Mouse (Mus musculus): ENCODE measurements at regions not wholly inside any gene's neighbourhood (a gene's known extent, or its start where the extent isn't known, plus 50 kb on each side); places are given as distances from the start of the nearest gene placed in this dataset.

GRCm38 (mm10) chr1:104578123-104578522 lies 190.2 kb upstream of the Cdh20 start:
- no peak overlapping the region for H3K4me3 ChIP-seq (replicated peaks; ENCODE audit: low read length)
- no peaks in the 10 kb centered on the region for H3K4me1 ChIP-seq (replicated peaks; ENCODE audit: low read depth, low read length)
- no peaks in the 10 kb centered on the region for H3K36me3 ChIP-seq (ENCODE audit: insufficient read depth, low read length)
- no peaks in the 10 kb centered on the region for H3K9me3 ChIP-seq (ENCODE audit: low read length)
- TF ChIP-seq POU5F1 (IDR thresholded peaks at IDR 0.05; ENCODE audit: borderline replicate concordance, low read length) (no peak), NANOG (IDR thresholded peaks at IDR 0.05; ENCODE audit: borderline replicate concordance, low read length) (no peak), CTCF (conservative IDR thresholded peaks at IDR 0.05; ENCODE audit: low read length) (no peak)
- H3K27me3 ChIP-seq (ENCODE audit: insufficient read depth, low read length): no peaks in the 10 kb centered on the region

DNA sequence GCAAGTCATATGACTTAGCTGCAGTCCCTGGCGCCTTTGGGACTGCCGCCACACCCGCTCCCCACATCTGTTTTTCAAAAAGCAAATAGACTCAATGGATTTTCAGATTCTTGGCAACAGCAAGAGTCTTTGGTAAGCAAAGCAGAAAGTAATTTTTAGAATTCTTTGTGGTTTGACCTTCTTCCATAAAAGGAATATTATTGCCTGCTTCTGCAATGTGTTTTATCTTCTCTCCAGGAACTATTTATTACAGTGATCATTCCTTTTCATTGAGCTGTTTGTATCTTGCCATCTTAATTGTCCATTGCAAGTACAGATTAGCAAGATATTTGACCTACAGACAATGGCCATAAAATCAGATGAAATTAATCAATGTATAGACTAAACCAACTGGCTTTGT lies 184.2 kb upstream of the Cdh20 start:
- H3K9me3 ChIP-seq (ENCODE audit: low read length): no peaks in the 10 kb centered on the region
- no peaks in the 10 kb centered on the region for H3K4me1 ChIP-seq (replicated peaks; ENCODE audit: low read depth, low read length)
- no peak overlapping the region for H3K4me3 ChIP-seq (replicated peaks; ENCODE audit: low read length)
- no peaks in the 10 kb centered on the region for H3K36me3 ChIP-seq (ENCODE audit: insufficient read depth, low read length)
- TF ChIP-seq NANOG (IDR thresholded peaks at IDR 0.05; ENCODE audit: borderline replicate concordance, low read length) (no peak), CTCF (conservative IDR thresholded peaks at IDR 0.05; ENCODE audit: low read length) (no peak), POU5F1 (IDR thresholded peaks at IDR 0.05; ENCODE audit: borderline replicate concordance, low read length) (no peak)
- H3K27me3 ChIP-seq (ENCODE audit: insufficient read depth, low read length): no peaks in the 10 kb centered on the region

- Histone ChIP-seq H3K27me3 (ENCODE audit: insufficient read depth, low read length) (no peaks in the 10 kb centered on the region), H3K9me3 (ENCODE audit: low read length) (no peaks in the 10 kb centered on the region), H3K4me1 (replicated peaks; ENCODE audit: low read depth, low read length) (no peaks in the 10 kb centered on the region), H3K36me3 (ENCODE audit: insufficient read depth, low read length) (no peaks in the 10 kb centered on the region), H3K4me3 (replicated peaks; ENCODE audit: low read length) (no peak overlapping the region)
- TF ChIP-seq NANOG (IDR thresholded peaks at IDR 0.05; ENCODE audit: borderline replicate concordance, low read length) (no peak), POU5F1 (IDR thresholded peaks at IDR 0.05; ENCODE audit: borderline replicate concordance, low read length) (no peak), CTCF (conservative IDR thresholded peaks at IDR 0.05; ENCODE audit: low read length) (no peak)
These were observed 181.3 kb upstream of the Cdh20 start for GRCm38 (mm10) chr1:104586985-104587384.

DNA sequence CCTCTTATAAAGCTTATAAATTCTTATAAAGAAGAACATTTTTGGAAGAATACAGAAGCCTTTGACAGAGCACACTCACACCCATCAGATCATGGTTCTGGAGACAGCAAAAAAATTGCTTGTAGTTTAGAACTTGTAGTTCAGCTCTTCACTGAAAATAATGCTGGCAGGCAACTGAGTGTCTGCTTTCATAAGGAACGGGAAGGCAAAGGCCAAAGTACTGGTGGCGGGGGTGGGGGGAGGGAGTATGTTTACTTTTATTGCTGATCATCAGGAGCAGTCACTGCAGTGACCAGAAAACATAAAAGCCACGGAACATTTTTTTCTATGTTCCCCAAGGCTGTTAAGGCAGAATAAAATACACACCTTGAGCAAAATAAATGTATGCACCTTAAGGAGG lies 163.0 kb upstream of the Cdh20 start:
- TF ChIP-seq POU5F1 (IDR thresholded peaks at IDR 0.05; ENCODE audit: borderline replicate concordance, low read length) (no peak), CTCF (conservative IDR thresholded peaks at IDR 0.05; ENCODE audit: low read length) (no peak), NANOG (IDR thresholded peaks at IDR 0.05; ENCODE audit: borderline replicate concordance, low read length) (no peak)
- no peaks in the 10 kb centered on the region for H3K27me3 ChIP-seq (ENCODE audit: insufficient read depth, low read length)
- H3K36me3 ChIP-seq (ENCODE audit: insufficient read depth, low read length): no peaks in the 10 kb centered on the region
- no peaks in the 10 kb centered on the region for H3K4me1 ChIP-seq (replicated peaks; ENCODE audit: low read depth, low read length)
- no peak overlapping the region for H3K4me3 ChIP-seq (replicated peaks; ENCODE audit: low read length)
- no peaks in the 10 kb centered on the region for H3K9me3 ChIP-seq (ENCODE audit: low read length)

DNA sequence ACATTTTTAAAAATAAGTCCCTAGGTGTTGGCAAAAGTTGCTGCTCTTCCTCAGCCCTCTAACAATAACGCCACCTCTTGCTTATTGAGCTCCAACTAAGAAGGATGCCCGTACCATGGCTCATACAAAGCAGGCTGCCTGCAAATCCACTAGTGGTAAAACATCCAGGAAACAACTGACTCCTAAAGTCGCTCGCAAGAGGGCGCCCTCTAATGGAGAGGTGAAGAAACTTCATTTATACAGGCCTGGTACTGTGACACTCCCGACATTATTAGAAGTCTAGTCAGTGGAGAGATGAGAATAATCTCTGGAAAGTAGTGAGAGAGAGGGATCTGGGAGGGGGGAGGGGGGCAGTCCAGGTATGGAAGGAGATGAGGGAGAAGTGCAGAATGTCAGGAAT lies 158.9 kb upstream of the Cdh20 start:
- no peak for TF ChIP-seq POU5F1 (IDR thresholded peaks at IDR 0.05; ENCODE audit: borderline replicate concordance, low read length)
- no peak for TF ChIP-seq NANOG (IDR thresholded peaks at IDR 0.05; ENCODE audit: borderline replicate concordance, low read length)
- peak; percentile 65 for TF ChIP-seq CTCF (conservative IDR thresholded peaks at IDR 0.05; ENCODE audit: low read length)
- H3K36me3 ChIP-seq (ENCODE audit: insufficient read depth, low read length): no peaks in the 10 kb centered on the region
- no peaks in the 10 kb centered on the region for H3K27me3 ChIP-seq (ENCODE audit: insufficient read depth, low read length)
- H3K9me3 ChIP-seq (ENCODE audit: low read length): no peaks in the 10 kb centered on the region
- no peak overlapping the region for H3K4me3 ChIP-seq (replicated peaks; ENCODE audit: low read length)
- H3K4me1 ChIP-seq (replicated peaks; ENCODE audit: low read depth, low read length): no peaks in the 10 kb centered on the region

DNA sequence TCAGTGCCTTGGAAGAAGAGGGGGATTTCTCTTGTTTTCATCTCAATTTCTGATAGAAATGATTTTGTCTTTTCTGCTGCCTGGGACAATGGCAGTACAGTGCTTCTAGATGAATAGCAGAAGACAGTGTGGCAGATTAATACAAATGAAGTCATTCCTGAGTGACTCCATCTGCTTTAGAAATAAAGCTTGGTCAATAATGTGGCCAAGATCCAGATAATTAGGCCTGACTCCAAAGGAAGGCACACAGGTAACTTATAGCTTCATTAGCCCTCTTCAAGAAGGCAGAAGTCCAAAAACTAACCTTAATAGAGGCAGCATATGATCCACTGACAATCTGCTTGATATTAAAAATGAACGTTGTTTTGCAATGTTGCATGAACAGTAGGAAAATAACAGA lies 151.0 kb upstream of the Cdh20 start:
- no peaks in the 10 kb centered on the region for H3K36me3 ChIP-seq (ENCODE audit: insufficient read depth, low read length)
- no peaks in the 10 kb centered on the region for H3K27me3 ChIP-seq (ENCODE audit: insufficient read depth, low read length)
- TF ChIP-seq CTCF (conservative IDR thresholded peaks at IDR 0.05; ENCODE audit: low read length) (no peak), NANOG (IDR thresholded peaks at IDR 0.05; ENCODE audit: borderline replicate concordance, low read length) (no peak), POU5F1 (IDR thresholded peaks at IDR 0.05; ENCODE audit: borderline replicate concordance, low read length) (no peak)
- H3K4me1 ChIP-seq (replicated peaks; ENCODE audit: low read depth, low read length): no peaks in the 10 kb centered on the region
- no peaks in the 10 kb centered on the region for H3K9me3 ChIP-seq (ENCODE audit: low read length)
- H3K4me3 ChIP-seq (replicated peaks; ENCODE audit: low read length): no peak overlapping the region

GRCm38 (mm10) chr1:104619805-104620375 lies 148.4 kb upstream of the Cdh20 start:
- Histone ChIP-seq H3K36me3 (ENCODE audit: insufficient read depth, low read length) (no peaks in the 10 kb centered on the region), H3K27me3 (ENCODE audit: insufficient read depth, low read length) (no peaks in the 10 kb centered on the region)
- TF ChIP-seq CTCF (conservative IDR thresholded peaks at IDR 0.05; ENCODE audit: low read length): no peak
- TF ChIP-seq POU5F1 (IDR thresholded peaks at IDR 0.05; ENCODE audit: borderline replicate concordance, low read length): no peak
- TF ChIP-seq NANOG (IDR thresholded peaks at IDR 0.05; ENCODE audit: borderline replicate concordance, low read length): no peak

GRCm38 (mm10) chr1:104625528-104625927 lies 142.8 kb upstream of the Cdh20 start:
- H3K4me1 ChIP-seq (replicated peaks; ENCODE audit: low read depth, low read length): no peaks in the 10 kb centered on the region
- no peak for TF ChIP-seq POU5F1 (IDR thresholded peaks at IDR 0.05; ENCODE audit: borderline replicate concordance, low read length)
- TF ChIP-seq CTCF (conservative IDR thresholded peaks at IDR 0.05; ENCODE audit: low read length): no peak
- no peak for TF ChIP-seq NANOG (IDR thresholded peaks at IDR 0.05; ENCODE audit: borderline replicate concordance, low read length)
- no peaks in the 10 kb centered on the region for H3K27me3 ChIP-seq (ENCODE audit: insufficient read depth, low read length)
- no peak overlapping the region for H3K4me3 ChIP-seq (replicated peaks; ENCODE audit: low read length)
- no peaks in the 10 kb centered on the region for H3K36me3 ChIP-seq (ENCODE audit: insufficient read depth, low read length)
- H3K9me3 ChIP-seq (ENCODE audit: low read length): no peaks in the 10 kb centered on the region

More at GRCm38 (mm10) chr1:104619805-104620375, 148.4 kb upstream of the Cdh20 start:
- no peaks in the 10 kb centered on the region for H3K4me1 ChIP-seq (replicated peaks; ENCODE audit: low read depth, low read length)
- no peak overlapping the region for H3K4me3 ChIP-seq (replicated peaks; ENCODE audit: low read length)
- H3K9me3 ChIP-seq (ENCODE audit: low read length): no peaks in the 10 kb centered on the region

DNA sequence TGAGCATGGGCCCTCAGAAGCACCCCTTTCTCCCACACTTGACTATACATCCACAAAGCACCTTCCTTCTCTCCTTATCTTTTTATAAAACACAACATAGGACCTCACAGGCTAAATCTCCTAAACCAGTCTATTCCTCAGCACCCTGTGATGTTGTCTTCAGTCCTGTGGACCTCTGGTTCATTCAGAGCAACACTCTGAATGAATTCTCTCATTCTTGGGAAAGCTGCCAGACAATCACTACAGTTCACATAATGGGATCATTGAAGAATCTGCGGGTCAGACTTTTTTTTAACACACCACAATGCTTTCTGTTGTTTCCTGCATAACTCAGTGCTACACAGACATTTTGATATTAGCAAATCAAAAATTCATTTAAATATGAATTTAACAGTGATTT lies 115.9 kb upstream of the Cdh20 start:
- H3K4me1 ChIP-seq (replicated peaks; ENCODE audit: low read depth, low read length): no peaks in the 10 kb centered on the region; the same call in 1 of the 2 replicates
- H3K27me3 ChIP-seq (ENCODE audit: insufficient read depth, low read length): no peaks in the 10 kb centered on the region
- peaks cover 8% of the 10 kb centered on the region; the same call in 1 of the 2 replicates for H3K9me3 ChIP-seq (ENCODE audit: low read length)
- TF ChIP-seq NANOG (IDR thresholded peaks at IDR 0.05; ENCODE audit: borderline replicate concordance, low read length) (no peak), POU5F1 (IDR thresholded peaks at IDR 0.05; ENCODE audit: borderline replicate concordance, low read length) (no peak), CTCF (conservative IDR thresholded peaks at IDR 0.05; ENCODE audit: low read length) (no peak)
- no peaks in the 10 kb centered on the region for H3K36me3 ChIP-seq (ENCODE audit: insufficient read depth, low read length)
- H3K4me3 ChIP-seq (replicated peaks; ENCODE audit: low read length): no peak overlapping the region

Measured in E14TG2a.4 (cell line).